Comparison of ENCODE assay signal across 10 mouse cellular contexts in genomic region chr8:121731060-121731459, GRCm38 (mm10). TPM values are rescaled to one million over a fixed set of nuclear protein-coding genes. Genes with fewer than 3 reads are reported as not detected.
DNase-seq lines count a peak whose midpoint lies in the region; ATAC-seq lines count a peak whose summit lies in the region.
"Had no signal": no experiment of that assay in that cellular context is flagged by ENCODE, and none has a peak within 500 bp of the region (broad histone marks: within the 10 kb centered on the region; RNA-seq: fewer than 3 reads in every experiment).

No protein-coding gene starts in this region.

- H3K9ac ChIP-seq in heart, embryonic 13.5 days = no peak overlapping the region
- peak overlapping the region; percentile 90 for H3K9ac ChIP-seq in hindbrain, embryonic 13.5 days
- peak overlapping the region; percentile 76 for H3K9ac ChIP-seq in midbrain, embryonic 15.5 days

- no peak for ATAC-seq in heart, embryonic 13.5 days (ENCODE audit: extremely low read depth, insufficient number of reproducible peaks, low FRiP score, low TSS enrichment)
- ATAC-seq in hindbrain, embryonic 13.5 days (ENCODE audit: low FRiP score) = peak; percentile 43
- ATAC-seq in midbrain, embryonic 15.5 days (replicated peaks) = peak; percentile 43; the same call in 1 of the 2 replicates
- ATAC-seq: inflammation-experienced regulatory T-cells, adult 6 months had no signal

- DNase-seq in heart, postnatal 36 days = no peak
- DNase-seq in embryonic facial prominence, embryonic 10.5 days (ENCODE audit: low spot score) = no peak
- no peak for DNase-seq in lung, adult 18-20 months
- DNase-seq in spleen, postnatal 4 days (ENCODE audit: low spot score in 2 of 2) = no peak
- no peak for DNase-seq in right cerebral cortex, postnatal 4 days

- 4% methylated on average over 11 of the region's 11 CpGs for WGBS in heart, embryonic 13.5 days
- WGBS in embryonic facial prominence, embryonic 10.5 days = 2% methylated on average over 11 of the region's 11 CpGs
- WGBS in hindbrain, embryonic 13.5 days = 4% methylated on average over 9 of the region's 11 CpGs
- under 1% methylated on average over 11 of the region's 11 CpGs for WGBS in midbrain, embryonic 15.5 days

- peak overlapping the region; percentile 57 for H3K4me3 ChIP-seq in heart, embryonic 13.5 days
- peak overlapping the region; percentile 62 for H3K4me3 ChIP-seq in embryonic facial prominence, embryonic 10.5 days
- H3K4me3 ChIP-seq in hindbrain, embryonic 13.5 days = peak overlapping the region; percentile 81
- peak overlapping the region; percentile 81 for H3K4me3 ChIP-seq in midbrain, embryonic 15.5 days

- peaks cover 96% of the 10 kb centered on the region for H3K27me3 ChIP-seq in heart, embryonic 13.5 days (replicated peaks)
- peaks cover 84% of the 10 kb centered on the region for H3K27me3 ChIP-seq in embryonic facial prominence, embryonic 10.5 days (replicated peaks; ENCODE audit: low read depth, poor library complexity, severe bottlenecking)
- peaks cover 61% of the 10 kb centered on the region for H3K27me3 ChIP-seq in hindbrain, embryonic 13.5 days
- peaks cover 10% of the 10 kb centered on the region for H3K27me3 ChIP-seq in midbrain, embryonic 15.5 days (replicated peaks)

- intact Hi-C loops in heart, postnatal 36 days (cut with DNase I) = no loop called here

- H3K36me3 ChIP-seq in heart, embryonic 13.5 days = no peaks in the 10 kb centered on the region
- H3K36me3 ChIP-seq in embryonic facial prominence, embryonic 10.5 days (replicated peaks) = no peaks in the 10 kb centered on the region
- peaks cover 6% of the 10 kb centered on the region; the same call in 1 of the 2 replicates for H3K36me3 ChIP-seq in hindbrain, embryonic 13.5 days
- H3K36me3 ChIP-seq in midbrain, embryonic 15.5 days (replicated peaks) = no peaks in the 10 kb centered on the region

- 0 out of 2 replicates have a peak, but pooled peaks cover 6% of the 10 kb centered on the region for H3K9me3 ChIP-seq in heart, embryonic 13.5 days
- no peaks in the 10 kb centered on the region for H3K9me3 ChIP-seq in embryonic facial prominence, embryonic 10.5 days
- H3K9me3 ChIP-seq in hindbrain, embryonic 13.5 days = no peaks in the 10 kb centered on the region
- no peaks in the 10 kb centered on the region for H3K9me3 ChIP-seq in midbrain, embryonic 15.5 days

- H3K27ac ChIP-seq in heart, embryonic 13.5 days (replicated peaks) = no peak overlapping the region
- H3K27ac ChIP-seq in embryonic facial prominence, embryonic 10.5 days (replicated peaks) = no peak overlapping the region
- peak overlapping the region; percentile 76 for H3K27ac ChIP-seq in hindbrain, embryonic 13.5 days
- 0 out of 2 replicates have a peak overlapping the region, but pooled peaks have one; percentile 17 for H3K27ac ChIP-seq in midbrain, embryonic 15.5 days

- H3K4me2 ChIP-seq in heart, embryonic 13.5 days = peak overlapping the region; percentile 79
- H3K4me2 ChIP-seq in hindbrain, embryonic 13.5 days = peak overlapping the region; percentile 67
- peak overlapping the region; percentile 91 for H3K4me2 ChIP-seq in midbrain, embryonic 15.5 days

- peaks cover 17% of the 10 kb centered on the region; the same call in 1 of the 2 replicates for H3K4me1 ChIP-seq in heart, embryonic 13.5 days
- peaks cover 27% of the 10 kb centered on the region for H3K4me1 ChIP-seq in embryonic facial prominence, embryonic 10.5 days
- peaks cover 42% of the 10 kb centered on the region for H3K4me1 ChIP-seq in hindbrain, embryonic 13.5 days (replicated peaks)
- peaks cover 23% of the 10 kb centered on the region for H3K4me1 ChIP-seq in midbrain, embryonic 15.5 days

RNA-seq across cellular contexts. Expression of gene Jph3, which starts 1.6 kb away (rescaled TPM):
- polyA plus RNA-seq in heart, embryonic 13.5 days (2015; fragmentation: Nextera tagmentation; extraction: Ambion mirVana) = 0.42 and 0.44 TPM in 2 replicates
- total RNA-seq in heart, postnatal 36 days (2021) = under 1 TPM in 1 of 2 experiments, not detected in 1; 0.08 TPM
- 5.2 and 5.7 TPM in 2 replicates for polyA plus RNA-seq in embryonic facial prominence, embryonic 10.5 days (2016; fragmentation: Nextera tagmentation; extraction: Ambion mirVana)
- polyA plus RNA-seq in hindbrain, embryonic 13.5 days (2015; fragmentation: Nextera tagmentation; extraction: Ambion mirVana) = 87.0 and 90.0 TPM in 2 replicates
- 111 and 114 TPM in 2 replicates for polyA plus RNA-seq in midbrain, embryonic 15.5 days (2015; fragmentation: Nextera tagmentation; extraction: Ambion mirVana)
- total RNA-seq: liver, adult 2 months had no signal
- polyA plus RNA-seq: inflammation-experienced regulatory T-cells, adult 6 months; liver, adult 2 months had no signal

Comparison
In these comparisons a context has a peak if more than half of its experiments do, and no peak if none do; other contexts are left out.
1. H3K27ac ChIP-seq: peak in hindbrain, embryonic 13.5 days (single experiment) and midbrain, embryonic 15.5 days (single experiment); none in heart, embryonic 13.5 days (single experiment) and embryonic facial prominence, embryonic 10.5 days (single experiment).
2. RNA of gene Jph3, which starts 1.6 kb away (polyA plus RNA-seq): 111 to 114 TPM in midbrain, embryonic 15.5 days and 87.0 to 90.0 TPM in hindbrain, embryonic 13.5 days; 5.2 to 5.7 TPM in embryonic facial prominence, embryonic 10.5 days and 0.42 to 0.44 TPM in heart, embryonic 13.5 days; every median in the first group is over 10 times any median in the second.
3. Peak in every context shown above with its lines, with median percentiles within 50 percentile points of each other: H3K4me2 ChIP-seq and H3K4me3 ChIP-seq.